Mouse (Mus musculus): ENCODE results near the gene Olfr61.
"Not testable (repeated sequence)": the region's sequence is repeated elsewhere in the genome, so short reads cannot be mapped to it uniquely, and the experiment has no call there.

Olfr61 gene

DNA sequence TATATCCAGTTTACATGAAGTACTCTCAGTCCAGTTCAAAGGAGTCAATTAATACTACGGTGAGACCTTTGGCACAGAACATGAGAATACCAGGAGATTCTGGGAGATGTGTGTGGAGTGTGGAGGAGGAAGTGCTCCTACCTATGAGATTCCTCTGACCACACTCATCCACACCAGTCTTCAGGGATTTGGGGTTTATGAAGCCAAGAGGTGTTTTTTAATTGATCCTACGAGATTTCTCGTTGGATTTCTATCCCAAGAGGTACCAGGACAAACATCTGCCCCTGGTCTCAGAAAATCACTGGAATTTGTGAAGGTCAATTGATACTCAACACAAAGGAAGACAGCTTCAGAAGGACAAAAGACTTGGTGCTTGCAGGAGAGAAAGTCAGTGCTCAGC is at the start of gene Olfr61:
Olfr61 (plus strand) TSS at position 301 of the 400 bp plus-strand sequence.
- DNase-seq (ENCODE audit: low spot score) = not testable (repeated sequence)

DNA sequence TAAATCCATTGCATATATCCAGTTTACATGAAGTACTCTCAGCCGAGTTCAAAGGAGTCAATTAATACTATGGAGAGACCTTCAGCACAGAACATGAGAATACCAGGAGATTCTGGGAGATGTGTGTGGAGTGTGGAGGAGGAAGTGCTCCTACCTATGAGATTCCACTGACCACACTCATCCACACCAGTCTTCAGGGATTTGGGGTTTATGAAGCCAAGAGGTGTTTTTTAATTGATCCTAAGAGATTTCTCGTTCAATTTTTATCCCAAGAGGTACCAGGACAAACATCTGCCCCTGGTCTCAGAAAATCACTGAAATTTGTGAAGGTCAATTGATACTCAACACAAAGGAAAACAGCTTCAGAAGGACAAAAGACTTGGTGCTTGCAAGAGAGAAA is 27.8 kb upstream of the Olfr61 start, which contains the start of gene Olfr46:
Olfr46 (plus strand) TSS at position 301 of the 400 bp plus-strand sequence.
- not testable (repeated sequence) for DNase-seq (ENCODE audit: low spot score)

DNA sequence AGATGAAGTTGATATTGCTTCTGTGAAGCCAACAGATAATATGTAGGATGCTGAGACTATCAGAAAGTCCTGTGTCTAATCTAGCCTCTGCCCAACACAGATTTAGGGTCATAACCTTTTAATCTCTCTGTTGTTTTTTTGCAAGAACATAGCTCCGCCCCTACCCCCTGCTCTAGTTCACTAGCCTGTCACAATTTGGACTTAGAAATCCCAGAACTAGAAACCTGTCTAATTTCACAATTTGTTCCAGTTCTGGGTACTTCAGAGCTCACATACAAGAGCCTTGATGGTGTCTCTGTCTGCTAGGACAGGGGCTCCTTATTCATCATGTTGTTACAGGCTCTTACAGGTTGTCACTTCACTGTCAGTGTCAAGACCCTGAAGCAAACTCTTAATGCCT is 1.8 kb downstream of the Olfr61 start:
- DNase-seq (ENCODE audit: low spot score) = no peak

DNA sequence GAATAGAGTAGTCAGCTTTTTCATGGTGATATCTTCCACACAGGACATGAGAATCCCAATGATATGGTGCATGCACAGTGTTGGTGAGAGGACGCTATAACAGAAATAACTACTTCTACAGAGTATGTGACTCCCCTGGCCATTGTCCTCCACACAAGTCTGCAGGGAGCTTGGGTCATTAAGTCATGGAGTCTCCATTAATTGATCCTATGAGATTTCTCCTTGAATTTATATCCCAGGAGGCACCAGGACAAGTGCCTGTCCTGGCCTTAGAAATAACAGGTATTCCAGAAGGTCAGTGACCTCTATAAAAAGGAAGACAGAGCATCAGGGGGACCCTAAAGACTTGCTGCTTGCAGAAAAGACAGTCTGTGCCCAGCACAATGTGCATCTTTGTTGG is 17.4 kb downstream of the Olfr61 start, which contains the start of gene Olfr53:
Olfr53 (plus strand) TSS at position 301 of the 400 bp plus-strand sequence.
- no peak for DNase-seq (ENCODE audit: low spot score)

DNA sequence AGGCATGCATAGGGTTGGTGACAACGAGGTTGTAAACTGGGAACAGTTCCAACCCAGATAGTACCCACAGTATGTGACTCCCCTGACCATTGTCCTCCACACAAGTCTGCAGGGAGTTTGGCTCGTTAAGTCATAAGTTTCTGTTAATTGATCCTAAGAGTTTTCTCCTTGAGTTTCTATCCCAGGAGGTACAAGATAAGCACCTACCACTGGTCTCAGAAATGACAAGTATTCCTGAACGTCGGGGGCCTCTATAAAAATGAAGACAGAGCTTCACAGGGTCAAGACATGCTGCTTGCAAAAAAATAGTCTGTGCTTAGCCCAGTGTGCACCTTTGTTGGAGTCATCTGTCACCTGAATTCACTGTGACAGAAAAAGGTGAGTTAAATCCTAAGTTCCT is 30.9 kb downstream of the Olfr61 start, which contains the start of gene Olfr539:
Olfr539 (plus strand) TSS at position 301 of the 400 bp plus-strand sequence.
- DNase-seq (ENCODE audit: low spot score) = no peak

DNA sequence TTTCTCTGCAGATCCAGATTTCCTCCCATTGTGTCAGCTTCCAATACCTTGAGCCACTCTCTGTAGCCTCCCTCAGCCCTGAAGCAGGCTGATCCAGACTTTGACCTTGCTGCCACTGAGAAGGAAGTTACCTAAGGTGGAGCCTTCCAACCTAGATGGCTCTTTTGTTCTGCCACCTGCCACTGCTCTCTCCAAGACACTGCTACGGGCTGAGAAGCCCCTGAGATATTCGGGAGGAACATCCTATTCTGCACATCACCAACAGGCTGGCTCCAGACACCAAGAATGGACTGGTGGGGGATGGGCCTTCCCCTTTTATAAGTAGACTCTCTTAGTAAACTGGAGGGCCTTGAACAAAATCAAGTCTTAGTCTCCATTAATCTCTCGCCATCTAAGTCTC is 41.9 kb downstream of the Olfr61 start:
- not testable (repeated sequence) for DNase-seq (ENCODE audit: low spot score)

DNA sequence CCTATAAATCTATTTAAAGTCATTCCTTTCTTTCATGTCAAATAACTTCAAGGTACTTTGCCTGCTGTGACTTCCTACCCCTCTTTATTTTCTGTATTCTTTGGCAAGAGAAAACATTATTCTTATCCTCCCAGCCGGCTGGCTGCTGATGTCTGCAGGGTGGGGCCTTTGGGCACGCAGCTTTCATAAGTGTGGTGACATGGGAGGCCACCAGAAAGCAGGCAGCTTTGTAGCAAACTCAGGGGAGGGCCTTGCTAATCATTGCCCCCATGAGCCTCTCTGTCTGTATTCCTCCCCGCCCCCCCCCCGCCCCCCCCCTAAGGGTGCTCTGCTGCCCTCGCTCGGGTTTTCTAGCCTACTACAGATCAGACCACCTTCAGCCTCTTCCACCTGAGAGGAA is 47.1 kb downstream of the Olfr61 start:
- DNase-seq (ENCODE audit: low spot score) = no peak

DNA sequence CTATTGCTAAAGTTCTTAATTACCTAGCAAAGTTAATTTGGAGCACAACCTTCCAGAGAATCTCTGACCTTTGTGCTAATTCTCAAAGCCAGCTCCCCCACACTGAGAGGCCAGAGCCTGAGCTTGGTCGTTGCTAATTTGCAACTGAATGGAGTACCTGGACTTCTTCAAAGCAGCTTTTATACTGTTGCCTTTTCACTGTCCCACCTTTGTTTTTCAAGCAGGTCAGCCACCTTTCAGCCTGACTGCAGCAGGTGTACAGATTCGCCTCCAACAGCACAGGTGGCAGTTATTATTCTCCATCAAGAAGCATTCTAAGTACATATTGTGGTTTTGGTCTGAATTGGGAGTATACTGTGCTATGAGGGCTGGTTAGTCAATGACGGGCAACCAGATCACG is 50.8 kb downstream of the Olfr61 start:
- not testable (repeated sequence) for DNase-seq (ENCODE audit: low spot score)

DNA sequence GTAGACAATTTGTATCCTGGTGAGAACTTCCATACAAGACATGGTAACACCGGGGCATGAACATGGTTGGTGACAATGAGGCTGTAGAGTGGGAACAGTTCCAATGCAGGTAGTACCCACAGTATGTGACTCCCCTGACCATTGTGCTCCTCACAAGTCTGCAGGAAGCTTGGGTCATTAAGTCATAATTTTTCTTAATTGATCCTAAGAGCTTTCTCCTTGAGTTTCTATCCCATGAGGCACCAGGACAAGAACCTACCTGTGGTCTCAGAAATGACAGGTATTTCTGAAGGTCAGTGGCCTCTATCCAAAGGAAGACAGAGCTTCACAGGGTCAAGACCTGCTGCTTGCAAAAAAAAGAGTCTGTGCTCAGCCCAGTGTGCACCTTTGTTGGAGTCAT is 52.9 kb downstream of the Olfr61 start, which contains the start of gene Olfr45:
Olfr45 (plus strand) TSS at position 301 of the 400 bp plus-strand sequence.
- no peak for DNase-seq (ENCODE audit: low spot score)

All from T-cell, adult 2 months (primary cell).